Mouse (Mus musculus): ENCODE data around the gene Apol6. TPM values are rescaled to one million over a fixed set of nuclear protein-coding genes. Genes with fewer than 3 reads are reported as not detected.

Gene Apol6
- polyA plus RNA-seq, 1 experiment from 2014 or later, result not detected

- no peak overlapping the region for H3K9ac ChIP-seq (replicated peaks)
- H3K36me3 ChIP-seq, result no peaks in the 10 kb centered on the region
- 84% methylated on average over 3 of the region's 3 CpGs for WGBS
- H3K27ac ChIP-seq (replicated peaks), result no peak overlapping the region
- no peak for ATAC-seq (replicated peaks)
- no peak overlapping the region for H3K4me2 ChIP-seq (replicated peaks)
- no peaks in the 10 kb centered on the region for H3K9me3 ChIP-seq
- H3K4me3 ChIP-seq, result no peak overlapping the region
- no peaks in the 10 kb centered on the region for H3K27me3 ChIP-seq
- 0 out of 2 replicates have a peak, but pooled peaks cover 11% of the 10 kb centered on the region for H3K4me1 ChIP-seq
These were observed 8.9 kb upstream of the Apol6 start for GRCm38 (mm10) chr15:77035643-77036042.

GRCm38 (mm10) chr15:77036320-77036988 lies 8.1 kb upstream of the Apol6 start:
- Histone ChIP-seq H3K9me3 (no peaks in the 10 kb centered on the region), H3K27me3 (no peaks in the 10 kb centered on the region), H3K9ac (replicated peaks) (no peak overlapping the region), H3K36me3 (no peaks in the 10 kb centered on the region), H3K4me3 (no peak overlapping the region), H3K27ac (replicated peaks) (peak overlapping the region; percentile 46), H3K4me2 (replicated peaks) (no peak overlapping the region), H3K4me1 (0 out of 2 replicates have a peak, but pooled peaks cover 11% of the 10 kb centered on the region)
- WGBS, result 76% methylated on average over 11 of the region's 11 CpGs
- ATAC-seq (replicated peaks), result no peak

DNA sequence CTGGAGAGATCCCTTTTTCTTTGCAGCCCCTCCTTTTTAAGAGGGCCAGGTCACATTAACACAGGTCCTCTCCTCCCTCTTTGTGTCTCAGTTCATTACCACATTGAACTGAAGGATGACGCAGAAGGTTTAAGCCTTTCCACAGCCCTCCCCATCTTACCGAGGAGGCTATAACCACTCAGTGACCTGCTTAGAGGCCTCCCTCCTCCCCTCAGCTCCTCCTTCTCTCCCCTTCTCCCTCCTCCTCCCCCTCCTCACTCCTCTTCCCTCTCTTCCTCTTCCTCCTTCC lies 7.6 kb upstream of the Apol6 start:
- H3K9ac ChIP-seq (replicated peaks), result no peak overlapping the region

GRCm38 (mm10) chr15:77037278-77038161 lies 7.0 kb upstream of the Apol6 start:
- WGBS, result 57% methylated on average over 11 of the region's 11 CpGs
- no peak overlapping the region for H3K4me3 ChIP-seq
- no peaks in the 10 kb centered on the region for H3K27me3 ChIP-seq
- peak overlapping the region; percentile 46 for H3K27ac ChIP-seq (replicated peaks)
- H3K9me3 ChIP-seq, result no peaks in the 10 kb centered on the region
- 0 out of 2 replicates have a peak, but pooled peaks cover 11% of the 10 kb centered on the region for H3K4me1 ChIP-seq
- H3K9ac ChIP-seq (replicated peaks), result no peak overlapping the region
- H3K4me2 ChIP-seq (replicated peaks), result no peak overlapping the region
- no peak for ATAC-seq (replicated peaks)
- H3K36me3 ChIP-seq, result no peaks in the 10 kb centered on the region

More for the DNA sequence above, 7.6 kb upstream of the Apol6 start:
- Histone ChIP-seq H3K9me3 (no peaks in the 10 kb centered on the region), H3K4me1 (0 out of 2 replicates have a peak, but pooled peaks cover 11% of the 10 kb centered on the region), H3K4me2 (replicated peaks) (no peak overlapping the region), H3K27me3 (no peaks in the 10 kb centered on the region), H3K36me3 (no peaks in the 10 kb centered on the region), H3K4me3 (no peak overlapping the region), H3K27ac (replicated peaks) (peak overlapping the region; percentile 46)
- no peak for ATAC-seq (replicated peaks)
- 49% methylated on average over 2 of the region's 2 CpGs for WGBS

DNA sequence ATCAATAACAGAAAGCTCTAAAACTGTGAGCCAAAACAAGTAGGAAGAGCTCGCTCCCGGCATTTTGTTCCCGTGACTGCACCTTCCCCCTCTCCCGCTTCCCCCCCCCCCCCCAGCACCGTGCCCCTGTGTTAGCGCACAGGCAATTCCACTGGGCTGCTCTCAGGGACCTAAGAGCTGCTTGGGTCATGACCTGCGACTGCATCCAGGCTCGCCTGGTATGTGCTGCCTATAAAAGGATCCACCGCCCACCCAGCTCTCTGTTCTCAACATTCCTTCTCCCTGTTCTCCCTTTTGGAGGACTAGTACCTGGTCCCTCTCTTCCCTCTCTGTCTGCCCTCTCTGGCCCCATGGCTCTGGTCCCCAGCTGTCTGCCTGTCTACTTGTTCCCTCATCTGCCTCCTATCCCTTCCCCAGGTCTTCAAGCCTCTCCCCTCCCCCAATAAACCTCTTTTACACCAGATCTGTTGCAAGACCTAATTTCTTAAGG lies 5.3 kb upstream of the Apol6 start:
- Histone ChIP-seq H3K4me1 (0 out of 2 replicates have a peak, but pooled peaks cover 11% of the 10 kb centered on the region), H3K36me3 (no peaks in the 10 kb centered on the region), H3K27me3 (no peaks in the 10 kb centered on the region), H3K27ac (replicated peaks) (no peak overlapping the region), H3K9me3 (no peaks in the 10 kb centered on the region), H3K4me2 (replicated peaks) (no peak overlapping the region), H3K4me3 (no peak overlapping the region), H3K9ac (replicated peaks) (no peak overlapping the region)
- WGBS, result 86% methylated on average over 7 of the region's 9 CpGs
- no peak for ATAC-seq (replicated peaks)

GRCm38 (mm10) chr15:77040784-77041183 lies 3.7 kb upstream of the Apol6 start:
- 0 out of 2 replicates have a peak, but pooled peaks cover 11% of the 10 kb centered on the region for H3K4me1 ChIP-seq
- H3K4me3 ChIP-seq, result no peak overlapping the region
- H3K27me3 ChIP-seq, result no peaks in the 10 kb centered on the region
- H3K36me3 ChIP-seq, result no peaks in the 10 kb centered on the region
- no peak for ATAC-seq (replicated peaks)
- no peak overlapping the region for H3K27ac ChIP-seq (replicated peaks)
- H3K9me3 ChIP-seq, result no peaks in the 10 kb centered on the region
- 80% methylated on average over 3 of the region's 3 CpGs for WGBS
- H3K4me2 ChIP-seq (replicated peaks), result no peak overlapping the region
- H3K9ac ChIP-seq (replicated peaks), result no peak overlapping the region

DNA sequence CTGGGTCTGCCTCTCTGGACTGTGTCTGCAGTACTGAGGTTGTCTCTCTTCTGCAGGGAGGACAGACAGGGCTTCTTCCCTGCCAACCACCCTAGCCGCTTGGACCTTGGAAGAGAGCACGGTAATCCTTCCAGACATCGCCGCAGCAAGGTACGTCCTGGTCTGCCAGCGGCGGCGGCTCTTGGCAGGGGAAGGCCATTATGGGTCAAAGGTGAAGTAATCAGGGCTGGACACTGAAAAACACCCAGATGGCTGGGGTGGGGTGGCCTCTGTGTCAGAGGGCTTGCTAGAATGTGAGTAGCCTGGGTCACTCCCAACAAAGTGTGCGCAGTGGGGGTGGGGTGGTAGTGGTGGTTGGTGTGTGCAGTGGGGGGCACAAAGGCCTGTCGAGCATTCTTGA lies 1.1 kb downstream of the Apol6 start:
- H3K36me3 ChIP-seq, result no peaks in the 10 kb centered on the region
- H3K4me1 ChIP-seq, result no peaks in the 10 kb centered on the region
- no peak overlapping the region for H3K9ac ChIP-seq (replicated peaks)
- H3K27me3 ChIP-seq, result no peaks in the 10 kb centered on the region
- H3K4me3 ChIP-seq, result no peak overlapping the region
- H3K9me3 ChIP-seq, result no peaks in the 10 kb centered on the region
- no peak overlapping the region for H3K27ac ChIP-seq (replicated peaks)
- no peak overlapping the region for H3K4me2 ChIP-seq (replicated peaks)
- WGBS, result 87% methylated on average over 10 of the region's 10 CpGs
- no peak for ATAC-seq (replicated peaks)

GRCm38 (mm10) chr15:77050570-77050969 lies 6.0 kb downstream of the Apol6 start, which contains the start of gene Mb:
Mb (minus strand) TSS chr15:77050670.
- Histone ChIP-seq H3K9me3 (no peaks in the 10 kb centered on the region), H3K27ac (replicated peaks) (no peak within 1 kb of the TSS), H3K27me3 (no peaks in the 10 kb centered on the region), H3K4me2 (replicated peaks) (no peak within 1 kb of the TSS), H3K4me1 (no peaks in the 10 kb centered on the region), H3K9ac (replicated peaks) (no peak within 1 kb of the TSS), H3K4me3 (no peak within 1 kb of the TSS), H3K36me3 (no peaks in the 10 kb centered on the region)
- 93% methylated on average over 10 of the region's 10 CpGs for WGBS
- ATAC-seq (replicated peaks), result no peak

GRCm38 (mm10) chr15:77052176-77052575 lies 7.6 kb downstream of the Apol6 start:
- no peak for ATAC-seq (replicated peaks)

GRCm38 (mm10) chr15:77053021-77053420 lies 8.5 kb downstream of the Apol6 start:
- Histone ChIP-seq H3K9me3 (no peaks in the 10 kb centered on the region), H3K27me3 (no peaks in the 10 kb centered on the region), H3K36me3 (no peaks in the 10 kb centered on the region), H3K4me3 (no peak overlapping the region), H3K9ac (replicated peaks) (no peak overlapping the region), H3K4me1 (peaks cover 7% of the 10 kb centered on the region), H3K4me2 (replicated peaks) (no peak overlapping the region), H3K27ac (replicated peaks) (no peak overlapping the region)
- WGBS, result 92% methylated on average over 1 of the region's 1 CpGs
- no peak for ATAC-seq (replicated peaks)

More at GRCm38 (mm10) chr15:77052176-77052575, 7.6 kb downstream of the Apol6 start:
- H3K4me1 ChIP-seq, result peaks cover 7% of the 10 kb centered on the region
- no peaks in the 10 kb centered on the region for H3K27me3 ChIP-seq
- no peak overlapping the region for H3K4me3 ChIP-seq
- no peak overlapping the region for H3K9ac ChIP-seq (replicated peaks)
- H3K4me2 ChIP-seq (replicated peaks), result no peak overlapping the region
- H3K36me3 ChIP-seq, result no peaks in the 10 kb centered on the region
- H3K27ac ChIP-seq (replicated peaks), result no peak overlapping the region
- 42% methylated on average over 1 of the region's 1 CpGs for WGBS
- no peaks in the 10 kb centered on the region for H3K9me3 ChIP-seq

- H3K36me3 ChIP-seq, result no peaks in the 10 kb centered on the region
- no peak overlapping the region for H3K9ac ChIP-seq (replicated peaks)
- peaks cover 7% of the 10 kb centered on the region for H3K4me1 ChIP-seq
- no peak overlapping the region for H3K4me3 ChIP-seq
- no peak overlapping the region for H3K4me2 ChIP-seq (replicated peaks)
- H3K27ac ChIP-seq (replicated peaks), result no peak overlapping the region
- H3K27me3 ChIP-seq, result no peaks in the 10 kb centered on the region
- H3K9me3 ChIP-seq, result no peaks in the 10 kb centered on the region
- no peak for ATAC-seq (replicated peaks)
- 46% methylated on average over 5 of the region's 5 CpGs for WGBS
These were observed 10.2 kb downstream of the Apol6 start for GRCm38 (mm10) chr15:77054611-77055175.

Measured in forebrain, embryonic 15.5 days (tissue).